Mouse (Mus musculus): ENCODE measurements around the gene Nat8f6.

GRCm38 (mm10) chr6:85853481-85853880 is 32.7 kb upstream of the Nat8f6 start:
- TF ChIP-seq CTCF (IDR thresholded peaks at IDR 0.05; ENCODE audit: low read depth, low read length) (no peak), POLR2AphosphoS5 (IDR thresholded peaks at IDR 0.05; ENCODE audit: insufficient replicate concordance, low read depth, low read length) (no peak), GATA1 (IDR thresholded peaks at IDR 0.05; ENCODE audit: borderline replicate concordance, low read length) (no peak), GATA2 (IDR thresholded peaks at IDR 0.05; ENCODE audit: borderline replicate concordance, low read depth, low read length) (no peak), TAL1 (conservative IDR thresholded peaks at IDR 0.05; ENCODE audit: low read depth, low read length) (no peak)
